Mouse (Mus musculus): ENCODE results near the gene Sipa1l3.

DNA sequence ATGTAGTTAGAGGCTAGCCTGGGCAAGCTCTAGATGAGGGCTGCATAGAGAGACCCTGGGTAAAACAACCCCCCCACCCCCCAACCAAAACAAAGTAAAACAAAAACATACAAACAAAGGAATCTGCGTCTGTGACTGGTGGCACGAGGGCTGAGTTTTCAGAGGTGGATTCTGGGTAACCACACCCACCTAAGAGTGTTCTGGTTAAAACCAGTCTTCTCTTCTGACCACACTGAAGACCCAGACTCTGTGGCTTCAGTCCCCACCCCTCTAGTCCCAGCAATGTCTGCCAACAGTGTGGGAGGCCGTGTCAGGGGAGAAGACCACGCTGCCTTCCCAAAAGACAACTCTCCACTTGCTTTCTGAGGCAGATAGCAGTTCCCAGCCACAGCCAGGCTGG lies 72.3 kb downstream of the Sipa1l3 start:
- TF ChIP-seq CTCF (IDR thresholded peaks at IDR 0.05; ENCODE audit: extremely low read depth, insufficient read depth, insufficient read length, insufficient replicate concordance) (no peak), POLR2A (IDR thresholded peaks at IDR 0.05; ENCODE audit: low read depth, low read length) (no peak)

All from spleen, adult 2 months (tissue).